In the genomic region with DNA sequence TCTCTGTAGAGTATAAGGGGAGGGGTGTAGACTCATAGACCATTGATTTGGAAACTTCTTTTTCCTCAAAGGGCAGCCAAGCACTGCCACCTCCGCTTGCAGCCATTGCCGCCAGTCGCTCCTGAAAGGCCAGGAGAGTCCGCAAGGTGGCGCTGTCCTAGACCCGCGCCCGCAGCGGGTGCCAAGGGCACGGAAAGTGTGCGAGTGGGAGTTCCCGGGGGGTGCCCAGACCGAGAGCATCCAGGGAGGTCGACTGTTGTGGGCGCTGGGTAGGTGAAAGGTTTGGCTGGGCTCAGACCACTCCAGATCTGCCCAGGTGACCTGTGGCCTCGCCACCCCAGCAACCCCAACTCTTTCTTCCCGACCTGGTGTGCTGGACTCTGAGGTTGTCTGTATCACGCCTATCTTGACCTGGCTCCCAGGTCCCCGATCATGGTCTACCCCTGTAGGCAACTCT, we compare ENCODE assay signal across 8 mouse cellular contexts. TPM values are rescaled to one million over a fixed set of nuclear protein-coding genes. Genes with fewer than 3 reads are reported as not detected.
DNase-seq lines count a peak whose midpoint lies in the region; ATAC-seq and TF ChIP-seq lines count a peak whose summit lies in the region.

No protein-coding gene starts in this region.

- DNase-seq in cerebellum, adult 9-10 months, result no peak
- peak; percentile 50 for DNase-seq in kidney, postnatal 0 days (ENCODE audit: low spot score)
- no peak for DNase-seq in liver, embryonic 14.5 days (ENCODE audit: low read depth in 3 of 3, low spot score in 3 of 3)
- DNase-seq in neural tube, embryonic 10.5 days (ENCODE audit: extremely low spot score, low spot score), result peak; percentile 83

- no peaks in the 10 kb centered on the region for H3K9me3 ChIP-seq in embryonic facial prominence, embryonic 12.5 days
- H3K9me3 ChIP-seq in heart, embryonic 13.5 days, result no peaks in the 10 kb centered on the region
- no peaks in the 10 kb centered on the region for H3K9me3 ChIP-seq in kidney, postnatal 0 days (replicated peaks; ENCODE audit: low read length)
- no peaks in the 10 kb centered on the region for H3K9me3 ChIP-seq in liver, embryonic 14.5 days (ENCODE audit: control insufficient read depth, low read length)
- H3K9me3 ChIP-seq in stomach, embryonic 14.5 days (ENCODE audit: control insufficient read depth, low read depth, low read length), result no peaks in the 10 kb centered on the region

- peak; percentile 20; the same call in 1 of the 2 replicates for ATAC-seq in cerebellum, adult (ENCODE audit: insufficient number of reproducible peaks, low FRiP score, low TSS enrichment)
- ATAC-seq in embryonic facial prominence, embryonic 12.5 days (ENCODE audit: insufficient number of reproducible peaks, insufficient read depth, low FRiP score, low TSS enrichment), result no peak; the same call in none of the 2 replicates
- no peak for ATAC-seq in heart, embryonic 13.5 days (ENCODE audit: extremely low read depth, insufficient number of reproducible peaks, low FRiP score, low TSS enrichment)
- peak; percentile 55; the same call in 1 of the 2 replicates for ATAC-seq in kidney, postnatal 0 days (replicated peaks; ENCODE audit: low FRiP score, low read depth)
- ATAC-seq in liver, embryonic 14.5 days (ENCODE audit: insufficient read depth), result no peak
- ATAC-seq in stomach, embryonic 14.5 days (ENCODE audit: insufficient number of reproducible peaks, insufficient read depth, low FRiP score, low read depth), result no peak; the same call in 1 of the 2 replicates

- H3K27me3 ChIP-seq in embryonic facial prominence, embryonic 12.5 days, result peaks cover 26% of the 10 kb centered on the region
- H3K27me3 ChIP-seq in heart, embryonic 13.5 days (replicated peaks), result peaks cover 59% of the 10 kb centered on the region
- H3K27me3 ChIP-seq in kidney, postnatal 0 days (ENCODE audit: insufficient read depth, low read length), result peaks cover 10% of the 10 kb centered on the region; the same call in 1 of the 2 replicates
- peaks cover 12% of the 10 kb centered on the region for H3K27me3 ChIP-seq in liver, embryonic 14.5 days (ENCODE audit: control insufficient read depth, insufficient read depth, low read length)
- no peaks in the 10 kb centered on the region for H3K27me3 ChIP-seq in stomach, embryonic 14.5 days (ENCODE audit: control insufficient read depth, insufficient read depth, low read length)

- peak; percentile 81 for TF ChIP-seq CTCF in kidney, postnatal 0 days (IDR thresholded peaks at IDR 0.05; ENCODE audit: low read depth)
- TF ChIP-seq CTCF in liver, embryonic 14.5 days (IDR thresholded peaks at IDR 0.05; ENCODE audit: low read depth), result peak; percentile 76

- peak overlapping the region; percentile 55 for H3K4me3 ChIP-seq in embryonic facial prominence, embryonic 12.5 days
- H3K4me3 ChIP-seq in heart, embryonic 13.5 days, result peak overlapping the region; percentile 62
- H3K4me3 ChIP-seq in kidney, postnatal 0 days (replicated peaks; ENCODE audit: low read depth, low read length), result peak overlapping the region; percentile 45
- peak overlapping the region; percentile 4 to 37; a peak in 2 of 4 replicates for H3K4me3 ChIP-seq in liver, embryonic 14.5 days (ENCODE audit: insufficient read depth in 1 of 2, low read depth in 2 of 2, low read length in 2 of 2)
- peak overlapping the region; percentile 39 for H3K4me3 ChIP-seq in stomach, embryonic 14.5 days (ENCODE audit: low read depth, low read length)

- no peak for TF ChIP-seq EP300 in liver, embryonic 14.5 days (IDR thresholded peaks at IDR 0.05; ENCODE audit: low read depth)

- 2% methylated on average over 19 of the region's 19 CpGs for WGBS in embryonic facial prominence, embryonic 12.5 days
- under 1% methylated on average over 19 of the region's 19 CpGs for WGBS in heart, embryonic 13.5 days
- under 1% methylated on average over 19 of the region's 19 CpGs for WGBS in kidney, postnatal 0 days
- WGBS in liver, embryonic 14.5 days (ENCODE audit: insufficient replicate concordance), result 2% methylated on average over 19 of the region's 19 CpGs
- under 1% methylated on average over 19 of the region's 19 CpGs for WGBS in stomach, embryonic 14.5 days

- H3K9ac ChIP-seq in embryonic facial prominence, embryonic 12.5 days, result peak overlapping the region; percentile 53
- H3K9ac ChIP-seq in heart, embryonic 13.5 days, result peak overlapping the region; percentile 77
- peak overlapping the region; percentile 31; the same call in 1 of the 2 replicates for H3K9ac ChIP-seq in kidney, postnatal 0 days (ENCODE audit: low read depth, low read length)
- no peak overlapping the region for H3K9ac ChIP-seq in liver, embryonic 14.5 days (replicated peaks)
- H3K9ac ChIP-seq in stomach, embryonic 14.5 days (replicated peaks; ENCODE audit: low read depth, low read length), result peak overlapping the region; percentile 1; the same call in 1 of the 2 replicates

- H3K4me1 ChIP-seq in embryonic facial prominence, embryonic 12.5 days, result peaks cover 6% of the 10 kb centered on the region
- H3K4me1 ChIP-seq in heart, embryonic 13.5 days, result peaks cover 8% of the 10 kb centered on the region
- H3K4me1 ChIP-seq in kidney, postnatal 0 days (replicated peaks; ENCODE audit: insufficient read depth, low read length), result no peaks in the 10 kb centered on the region
- H3K4me1 ChIP-seq in liver, embryonic 14.5 days (replicated peaks; ENCODE audit: control insufficient read depth in 2 of 2, insufficient read depth in 2 of 2, low read length in 1 of 2), result no peaks in the 10 kb centered on the region
- peaks cover 12% of the 10 kb centered on the region for H3K4me1 ChIP-seq in stomach, embryonic 14.5 days (ENCODE audit: control insufficient read depth, insufficient read depth, low read length)

- no peak overlapping the region for H3K27ac ChIP-seq in embryonic facial prominence, embryonic 12.5 days
- no peak overlapping the region for H3K27ac ChIP-seq in heart, embryonic 13.5 days (replicated peaks)
- no peak overlapping the region for H3K27ac ChIP-seq in kidney, postnatal 0 days
- H3K27ac ChIP-seq in liver, embryonic 14.5 days, result no peak overlapping the region
- H3K27ac ChIP-seq in stomach, embryonic 14.5 days (ENCODE audit: low read length), result no peak overlapping the region

- H3K36me3 ChIP-seq in embryonic facial prominence, embryonic 12.5 days, result no peaks in the 10 kb centered on the region
- H3K36me3 ChIP-seq in heart, embryonic 13.5 days, result no peaks in the 10 kb centered on the region
- H3K36me3 ChIP-seq in kidney, postnatal 0 days (ENCODE audit: insufficient read depth, low read length), result no peaks in the 10 kb centered on the region
- H3K36me3 ChIP-seq in liver, embryonic 14.5 days (replicated peaks; ENCODE audit: control insufficient read depth, insufficient read depth, low read depth), result no peaks in the 10 kb centered on the region
- H3K36me3 ChIP-seq in stomach, embryonic 14.5 days (ENCODE audit: control insufficient read depth, insufficient read depth, low read length), result no peaks in the 10 kb centered on the region

- H3K4me2 ChIP-seq in embryonic facial prominence, embryonic 12.5 days (replicated peaks), result peak overlapping the region; percentile 90
- peak overlapping the region; percentile 98 for H3K4me2 ChIP-seq in heart, embryonic 13.5 days
- H3K4me2 ChIP-seq in kidney, postnatal 0 days (ENCODE audit: low read length), result peak overlapping the region; percentile 76
- peak overlapping the region; percentile 47 for H3K4me2 ChIP-seq in liver, embryonic 14.5 days (ENCODE audit: low read depth)
- H3K4me2 ChIP-seq in stomach, embryonic 14.5 days (replicated peaks; ENCODE audit: low read depth, low read length), result peak overlapping the region; percentile 84

RNA-seq across cellular contexts. Expression of a gene that starts 0.7 kb away (rescaled TPM):
- 0.33 and 1.2 TPM in 2 replicates for polyA plus RNA-seq in embryonic facial prominence, embryonic 12.5 days (2016; fragmentation: Nextera tagmentation; extraction: Ambion mirVana)
- polyA plus RNA-seq in heart, embryonic 13.5 days (2015; fragmentation: Nextera tagmentation; extraction: Ambion mirVana), result 0.14 and 0.16 TPM in 2 replicates
- 0.46 and 0.70 TPM in 2 replicates for polyA plus RNA-seq in kidney, postnatal 0 days (2015; fragmentation: Nextera tagmentation; extraction: Ambion mirVana)
- 0.31 and 0.49 TPM in 2 replicates for polyA plus RNA-seq in liver, embryonic 14.5 days (2012; rRNA removed)
- 0.49 and 0.57 TPM in 2 replicates for polyA plus RNA-seq in liver, embryonic 14.5 days (2014; fragmentation: Nextera tagmentation; extraction: Ambion mirVana)
- 2.3 TPM in 2 replicates for polyA plus RNA-seq in stomach, embryonic 14.5 days (2014; fragmentation: Nextera tagmentation; extraction: Ambion mirVana)

Comparison
In these comparisons a context has a peak if more than half of its experiments do, and no peak if none do; other contexts are left out.
1. ATAC-seq: peak in cerebellum, adult (single experiment) and kidney, postnatal 0 days (single experiment); none in embryonic facial prominence, embryonic 12.5 days (single experiment), heart, embryonic 13.5 days (single experiment), liver, embryonic 14.5 days (single experiment) and stomach, embryonic 14.5 days (single experiment).
2. DNase-seq: peak in kidney, postnatal 0 days (single experiment) and neural tube, embryonic 10.5 days (single experiment); none in cerebellum, adult 9-10 months (single experiment) and liver, embryonic 14.5 days (0 of 3).
3. H3K4me2 ChIP-seq: peak in every context shown above with its lines; median percentile 98 in heart, embryonic 13.5 days; 90 in embryonic facial prominence, embryonic 12.5 days; 84 in stomach, embryonic 14.5 days; 76 in kidney, postnatal 0 days; 47 in liver, embryonic 14.5 days.
4. Peak in every context shown above with its lines, with median percentiles within 50 percentile points of each other: H3K4me3 ChIP-seq.